Mouse (Mus musculus): ENCODE measurements around the gene Ptpn14.
"Not testable (repeated sequence)": the region's sequence is repeated elsewhere in the genome, so short reads cannot be mapped to it uniquely, and the experiment has no call there.

Ptpn14 gene

DNA sequence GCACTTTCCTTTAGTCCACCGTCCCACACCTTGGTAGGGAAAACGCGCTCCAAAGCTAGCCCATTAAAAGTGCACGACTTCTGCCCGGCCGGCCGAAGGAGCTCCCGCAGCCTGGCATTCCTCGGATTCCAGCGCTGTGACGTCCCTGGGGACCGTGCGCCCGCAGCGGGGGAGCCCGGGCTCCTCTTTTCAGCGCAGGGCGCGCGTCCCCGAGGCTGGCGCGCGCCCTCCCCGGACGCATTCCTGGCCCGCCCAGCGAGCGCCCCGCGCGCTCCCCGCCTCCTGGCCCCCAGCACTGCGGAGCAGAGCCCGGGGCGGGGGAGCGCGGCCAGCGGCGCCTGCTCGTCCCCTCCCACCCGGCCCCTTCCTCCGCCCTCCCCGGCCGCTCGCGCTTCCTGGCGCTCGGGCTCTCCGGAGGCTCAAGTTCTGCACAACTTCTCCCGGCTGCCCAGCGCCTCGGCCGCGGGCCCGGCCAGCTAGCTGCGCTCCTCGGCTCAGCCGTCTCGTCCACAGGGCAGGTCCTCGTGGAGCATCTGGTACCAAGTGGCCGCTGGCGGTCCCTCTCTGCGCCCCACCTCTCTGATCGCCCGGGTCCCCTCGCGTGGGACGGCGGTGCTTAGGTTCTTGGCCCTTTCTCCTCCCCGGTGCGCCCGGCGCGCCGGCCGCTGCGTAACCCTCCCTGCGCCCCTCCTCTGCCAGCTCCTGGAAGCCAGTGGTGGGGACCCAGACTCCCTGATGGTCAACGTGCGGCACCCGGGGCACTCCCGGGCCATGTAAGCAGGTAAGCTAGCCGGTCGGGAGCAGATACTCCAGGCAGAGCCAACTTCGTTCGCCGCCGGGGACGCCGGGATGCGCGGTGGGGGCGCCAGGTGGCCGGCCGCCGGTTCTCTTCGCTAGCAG lies at the start of gene Ptpn14:
Gene Ptpn14 (plus strand): TSS at position 385 of the 900 bp plus-strand sequence.
- DNase-seq (ENCODE audit: low spot score): peak; percentile 77

DNA sequence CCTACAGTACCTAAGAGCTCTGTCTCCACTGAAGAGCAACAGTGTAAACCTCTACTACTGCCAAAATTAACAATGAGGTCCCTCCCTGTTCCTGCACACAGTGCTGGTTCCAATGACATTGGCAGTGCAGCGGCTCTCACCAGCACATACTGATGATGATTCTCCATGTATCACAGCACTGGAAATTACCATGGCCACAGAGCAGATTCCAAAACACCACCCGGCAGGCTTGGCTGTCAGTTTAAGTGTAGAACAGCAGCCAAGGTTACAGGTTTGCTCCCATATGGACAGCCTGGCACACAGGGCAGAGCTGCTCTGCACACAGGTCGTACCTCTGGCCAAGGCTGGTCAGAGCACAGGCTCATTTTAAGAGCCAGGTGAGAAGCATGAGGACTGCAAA lies 48.5 kb upstream of the Ptpn14 start:
- no peak for DNase-seq (ENCODE audit: low spot score)

DNA sequence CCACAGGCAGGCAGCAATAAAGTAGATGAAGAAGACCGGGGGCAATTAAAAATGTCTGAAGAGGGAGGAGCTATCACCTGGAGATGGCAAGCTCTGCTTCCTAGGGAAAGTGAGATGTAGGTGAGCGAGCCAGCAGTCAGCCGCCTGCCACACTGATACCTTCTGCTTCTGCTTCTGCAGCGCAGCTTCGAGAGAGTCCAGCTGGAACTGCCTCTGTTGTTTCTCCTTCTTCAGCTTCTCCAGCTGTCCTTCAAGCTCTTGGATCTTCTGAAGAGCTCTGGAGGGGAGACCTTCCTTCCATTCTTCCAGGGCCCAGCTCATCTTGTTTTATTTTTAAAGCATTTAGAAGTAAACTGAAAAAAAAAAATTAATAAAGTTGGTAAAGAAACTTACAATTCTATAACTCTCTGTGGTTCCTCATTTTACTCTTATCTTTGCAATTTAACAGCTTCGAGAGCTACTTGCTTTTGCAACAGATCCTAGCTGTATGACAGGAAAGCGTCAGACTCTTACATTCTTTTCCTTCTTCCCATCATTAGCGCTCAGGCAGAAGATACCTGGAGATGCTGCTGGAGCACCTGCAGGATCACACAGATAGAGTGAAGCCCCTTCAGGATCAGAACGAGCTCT lies 43.2 kb upstream of the Ptpn14 start:
- DNase-seq (ENCODE audit: low spot score): no peak

DNA sequence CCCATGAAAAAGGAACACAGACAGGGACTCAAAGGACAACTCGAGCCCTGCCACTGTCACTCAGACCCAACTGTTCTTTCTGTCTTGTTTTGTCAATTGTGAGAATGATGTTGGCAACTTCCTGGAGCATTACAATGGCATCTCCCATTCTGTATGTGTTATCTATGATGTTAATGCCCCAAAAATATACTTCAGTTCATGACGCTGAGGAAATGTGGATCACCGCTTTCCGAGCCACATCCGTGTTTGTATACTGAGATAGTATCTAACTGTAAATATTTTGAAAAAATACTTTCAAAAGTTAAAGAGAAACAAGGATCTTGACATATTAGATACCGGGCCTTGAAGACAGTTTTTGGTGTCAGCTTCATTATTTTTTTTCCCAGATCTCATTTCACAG lies 42.0 kb upstream of the Ptpn14 start:
- no peak for DNase-seq (ENCODE audit: low spot score)

DNA sequence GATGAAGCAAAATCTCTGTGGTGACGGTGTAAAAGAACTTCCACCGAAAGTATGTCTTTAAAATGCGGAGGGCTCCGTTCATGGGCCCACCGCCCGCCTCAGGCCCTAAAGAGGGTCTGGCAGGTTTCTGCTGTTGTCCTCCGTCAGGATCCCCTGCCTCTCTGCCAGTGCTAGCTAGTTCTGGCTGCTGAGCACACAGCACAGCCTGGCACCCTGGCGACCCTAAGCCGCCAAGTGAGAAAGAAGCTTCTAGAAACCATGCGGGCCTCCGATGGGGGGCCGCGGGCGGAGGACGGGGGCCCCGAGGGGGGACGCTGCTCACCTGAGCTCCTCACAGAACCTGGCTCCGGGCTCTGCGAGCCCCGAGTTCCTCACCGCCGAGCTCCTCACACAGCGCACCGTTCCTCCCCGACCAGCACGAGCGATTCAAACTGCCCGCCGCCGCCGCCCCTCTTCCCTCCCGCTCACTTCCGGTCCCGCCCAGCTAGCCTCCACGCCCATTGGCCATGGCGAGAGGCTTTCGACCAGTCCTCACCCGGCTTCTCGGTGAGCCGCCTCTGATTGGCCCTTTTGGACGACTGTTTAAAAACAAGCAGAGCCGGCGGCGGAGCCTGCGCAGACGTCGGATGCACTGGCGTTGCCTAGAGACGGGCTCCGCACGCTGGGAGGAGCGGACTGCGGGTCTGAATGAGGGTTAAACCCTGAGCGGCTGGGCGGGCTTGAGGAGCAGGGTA lies 40.2 kb upstream of the Ptpn14 start, which contains the start of gene Cenpf:
Gene Cenpf (minus strand): TSS at position 433 of the 734 bp plus-strand sequence.
- peak; percentile 94 for DNase-seq (ENCODE audit: low spot score)

DNA sequence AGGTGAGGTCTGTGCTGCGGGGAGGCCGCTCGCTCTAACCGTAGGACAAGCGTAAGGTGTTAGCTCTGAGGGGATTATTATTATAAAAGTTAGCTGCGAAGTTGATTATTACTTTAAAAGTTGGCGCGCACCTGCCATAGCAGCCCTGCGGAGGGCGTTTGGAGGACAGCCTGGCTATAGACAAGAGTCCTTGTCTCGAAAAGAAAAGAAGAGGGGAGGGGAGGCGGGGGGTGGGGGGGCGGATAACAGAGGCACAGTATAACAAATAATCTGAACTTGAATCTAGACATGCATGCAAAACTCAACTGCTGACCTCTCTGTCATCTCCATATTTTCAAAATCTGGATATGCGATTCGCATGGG lies 39.7 kb upstream of the Ptpn14 start:
- DNase-seq (ENCODE audit: low spot score): no peak

DNA sequence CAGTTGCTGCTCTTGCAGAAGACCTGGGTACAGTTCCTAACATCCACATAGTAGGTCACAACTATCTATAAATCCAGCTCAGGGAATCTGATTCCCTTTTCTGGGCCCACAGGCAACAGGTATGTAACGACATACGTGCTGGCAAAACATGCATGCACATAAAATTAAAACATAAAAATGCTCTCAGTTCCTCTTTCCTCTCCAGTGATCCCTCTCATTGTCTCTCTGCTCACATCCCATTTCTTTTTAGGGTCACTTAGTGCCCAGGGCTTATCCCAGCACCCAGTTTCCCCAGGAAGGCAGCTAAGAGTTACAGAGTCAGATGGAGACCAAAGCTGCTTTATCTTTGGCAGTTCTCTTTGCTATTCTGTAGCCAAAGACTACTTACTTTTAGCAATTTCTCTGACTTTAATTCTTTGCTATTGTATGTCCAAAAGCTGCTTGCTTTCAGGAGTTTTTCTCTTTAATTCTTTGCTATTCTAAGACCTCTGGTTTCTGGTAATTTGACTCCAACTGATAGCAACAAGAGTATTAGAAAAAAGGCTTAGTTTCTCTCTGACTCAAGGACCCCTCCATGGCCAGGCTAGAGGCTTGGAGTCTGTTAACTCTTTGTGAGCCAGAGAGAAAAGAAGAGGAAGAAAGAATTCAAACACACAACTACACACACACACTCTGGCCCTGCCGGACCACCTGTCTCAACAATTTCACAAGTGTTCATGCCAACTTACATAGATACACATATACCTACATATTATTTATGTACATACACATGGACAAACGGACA lies 38.8 kb upstream of the Ptpn14 start:
- DNase-seq (ENCODE audit: low spot score): no peak

DNA sequence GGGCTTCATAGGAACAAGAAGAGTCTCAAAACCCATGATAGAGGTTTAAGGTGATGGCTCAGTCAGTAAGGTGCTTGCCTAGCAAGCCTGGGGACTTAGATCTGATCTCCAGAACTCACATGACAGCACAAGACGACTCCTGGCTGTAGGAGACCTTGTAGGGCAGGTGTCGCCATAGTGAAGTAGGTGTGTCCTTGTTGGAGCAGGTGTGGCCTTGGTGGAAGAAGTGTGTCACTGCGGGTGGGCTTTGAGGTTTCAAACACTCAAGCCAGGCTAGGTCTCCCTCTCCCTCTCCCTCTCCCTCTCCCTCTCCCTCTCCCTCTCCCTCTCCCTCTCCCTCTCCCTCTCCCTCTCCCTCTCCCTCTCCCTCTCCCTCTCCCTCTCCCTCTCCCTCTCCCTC lies 35.6 kb upstream of the Ptpn14 start:
- DNase-seq (ENCODE audit: low spot score): not testable (repeated sequence)

DNA sequence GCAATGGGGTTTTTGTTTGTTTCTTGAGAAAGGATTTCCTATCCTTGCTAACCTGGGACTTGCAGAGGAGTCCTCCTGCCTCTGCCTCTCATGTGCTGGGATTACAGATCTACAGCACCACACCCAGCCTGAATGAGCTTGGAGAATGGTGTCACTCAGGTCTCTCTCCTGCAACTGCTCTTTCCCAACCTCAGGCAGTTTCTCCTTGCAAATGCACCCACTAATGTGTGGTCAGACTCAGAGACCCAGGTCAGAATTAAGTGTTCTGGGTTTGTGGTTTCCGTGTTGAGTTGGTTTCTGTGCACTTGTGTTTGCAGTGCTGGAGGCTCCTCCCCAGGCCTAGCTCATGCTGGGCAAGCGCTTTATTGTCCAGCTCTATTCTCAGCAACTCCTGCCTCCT lies 33.7 kb upstream of the Ptpn14 start:
- no peak for DNase-seq (ENCODE audit: low spot score)

DNA sequence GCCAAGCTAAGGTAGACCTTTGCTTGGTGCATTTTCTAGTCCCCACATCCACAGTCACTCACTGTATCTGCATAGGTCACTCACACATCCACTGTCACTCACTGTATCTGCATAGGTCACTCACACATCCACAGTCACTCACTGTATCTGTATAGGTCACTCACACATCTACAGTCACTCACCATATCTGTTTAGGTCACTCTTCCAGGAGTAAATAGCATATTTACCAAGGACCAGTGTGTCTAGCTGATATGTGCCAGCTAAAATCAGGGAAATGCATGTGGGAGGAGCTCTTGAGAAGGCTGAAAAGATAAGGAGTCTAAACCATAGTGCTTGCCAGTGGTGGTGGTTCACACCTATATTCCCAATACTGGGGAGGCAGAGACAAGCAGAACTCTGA lies 32.7 kb upstream of the Ptpn14 start:
- no peak for DNase-seq (ENCODE audit: low spot score)

DNA sequence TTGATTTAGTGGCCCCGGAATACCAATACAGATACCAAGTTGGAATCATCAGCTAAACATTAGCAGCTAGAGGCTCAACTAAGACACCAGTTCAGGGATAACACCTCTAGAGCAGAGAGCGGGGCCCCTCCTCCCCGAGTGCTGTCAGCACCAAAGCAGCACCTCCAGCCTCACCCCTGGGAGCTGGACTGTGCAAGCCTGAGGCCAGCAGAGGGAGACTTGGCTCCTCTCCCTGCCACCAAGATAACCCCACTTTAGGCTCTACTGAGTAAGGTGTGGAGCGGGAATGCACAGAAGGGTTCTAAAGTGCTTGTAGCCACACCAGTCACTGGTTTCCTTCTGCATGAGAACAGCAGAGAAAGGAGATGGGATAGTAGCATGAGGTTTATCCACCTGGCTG lies 29.7 kb upstream of the Ptpn14 start:
- no peak for DNase-seq (ENCODE audit: low spot score)

DNA sequence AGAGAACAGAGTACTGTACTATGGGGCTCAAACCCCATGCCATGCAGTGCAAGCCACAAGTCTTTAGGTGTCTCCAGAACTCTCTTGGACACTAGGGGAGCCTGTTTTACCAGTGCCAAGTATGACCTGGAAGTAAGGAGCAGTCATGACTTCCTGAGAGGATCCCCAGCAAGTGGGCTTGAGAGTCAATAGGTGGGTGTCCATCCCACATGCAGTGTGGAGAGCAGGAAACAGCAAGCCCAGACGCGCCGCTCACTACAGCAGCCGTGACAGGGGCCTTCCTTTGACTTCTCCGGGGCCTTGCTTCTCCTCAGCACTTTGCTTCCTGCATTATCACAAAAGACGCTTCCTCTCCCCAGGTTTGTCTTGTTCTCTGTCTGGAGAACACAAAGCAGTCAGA lies 27.9 kb upstream of the Ptpn14 start:
- DNase-seq (ENCODE audit: low spot score): no peak

DNA sequence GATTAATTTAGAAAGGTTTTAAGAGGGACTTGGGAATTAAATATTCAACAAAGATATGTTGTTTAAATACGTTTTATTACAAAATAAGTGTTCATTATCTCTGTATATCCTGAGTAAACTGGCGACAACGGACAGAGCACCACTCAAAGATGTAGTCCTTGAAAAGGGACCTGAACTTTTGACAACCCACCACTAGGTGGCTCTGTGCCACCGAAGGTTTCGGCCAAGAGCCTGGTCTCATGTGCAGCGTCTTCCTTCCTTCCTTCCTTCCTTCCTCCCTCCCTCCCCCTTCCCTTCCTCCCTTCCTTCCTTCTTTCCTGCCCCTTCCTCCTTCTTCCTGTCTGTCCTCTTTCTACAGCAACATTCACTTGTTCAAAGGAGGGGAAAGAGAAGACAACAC lies 27.1 kb upstream of the Ptpn14 start:
- DNase-seq (ENCODE audit: low spot score): peak; percentile 72

DNA sequence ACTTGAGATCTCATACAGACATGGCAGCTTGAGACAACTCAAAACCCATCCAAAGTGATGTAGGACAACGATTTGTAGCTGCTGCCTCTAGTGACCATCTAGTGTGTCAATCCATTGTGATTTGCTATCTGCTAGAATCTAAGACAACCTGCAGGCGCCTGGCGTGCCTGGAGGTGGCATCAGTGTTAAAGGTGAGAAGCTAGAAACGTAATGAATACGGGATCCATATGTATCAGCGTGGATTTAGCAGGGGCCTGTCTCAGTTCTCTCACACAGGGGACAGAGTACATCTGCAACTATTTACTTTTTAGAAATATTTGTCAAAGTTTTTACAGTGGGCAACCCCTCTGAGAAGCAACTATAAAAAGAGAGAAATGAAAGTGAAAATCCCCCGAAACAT lies 24.9 kb upstream of the Ptpn14 start:
- no peak for DNase-seq (ENCODE audit: low spot score)

DNA sequence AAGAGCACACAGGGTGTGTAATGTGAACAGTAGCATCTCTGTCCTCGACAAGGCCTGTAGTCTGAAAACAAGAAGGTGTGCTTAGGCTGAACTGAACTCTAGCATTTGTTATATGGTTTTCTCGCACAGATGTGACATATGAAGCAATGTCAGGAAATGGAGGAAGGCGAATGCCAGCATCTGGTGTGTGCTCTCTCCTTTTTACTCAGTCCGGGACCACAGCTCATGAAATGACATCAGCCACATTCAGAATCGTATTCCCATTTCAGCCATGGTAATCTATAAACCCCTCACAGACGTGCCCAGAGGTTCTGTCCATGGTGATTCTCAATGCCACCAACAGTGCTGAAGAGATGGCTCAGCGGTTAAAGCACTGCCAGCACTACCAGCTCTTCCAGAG lies 24.5 kb upstream of the Ptpn14 start:
- DNase-seq (ENCODE audit: low spot score): no peak

DNA sequence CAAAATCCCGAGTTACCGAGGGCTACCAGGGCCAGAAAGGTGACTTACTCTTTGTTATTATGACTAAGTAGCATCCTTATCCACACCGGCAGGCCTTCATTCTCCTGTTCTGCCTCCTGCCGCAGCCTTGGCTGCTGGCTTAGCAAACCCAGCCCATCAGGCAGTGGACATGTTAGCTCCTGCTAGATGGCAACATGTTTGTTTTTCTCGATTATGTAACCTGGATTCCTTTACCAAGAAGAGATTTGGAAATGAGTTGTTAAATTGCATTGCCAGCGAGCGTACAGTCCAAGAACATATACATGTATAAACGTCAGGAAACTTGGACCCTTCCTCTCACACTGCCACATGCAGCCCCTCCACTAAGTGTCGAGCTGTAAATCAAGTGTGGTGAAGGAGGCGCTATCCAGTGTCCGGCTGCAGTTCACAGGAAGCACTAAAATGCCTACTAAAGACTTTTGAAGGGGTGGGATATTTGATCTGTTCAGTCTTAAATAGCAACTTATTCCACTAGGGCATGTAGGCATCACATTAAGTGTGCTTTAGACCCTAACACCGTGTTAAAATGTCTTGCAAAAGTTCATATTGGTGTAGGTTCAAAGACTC lies 21.9 kb upstream of the Ptpn14 start:
- DNase-seq (ENCODE audit: low spot score): no peak

DNA sequence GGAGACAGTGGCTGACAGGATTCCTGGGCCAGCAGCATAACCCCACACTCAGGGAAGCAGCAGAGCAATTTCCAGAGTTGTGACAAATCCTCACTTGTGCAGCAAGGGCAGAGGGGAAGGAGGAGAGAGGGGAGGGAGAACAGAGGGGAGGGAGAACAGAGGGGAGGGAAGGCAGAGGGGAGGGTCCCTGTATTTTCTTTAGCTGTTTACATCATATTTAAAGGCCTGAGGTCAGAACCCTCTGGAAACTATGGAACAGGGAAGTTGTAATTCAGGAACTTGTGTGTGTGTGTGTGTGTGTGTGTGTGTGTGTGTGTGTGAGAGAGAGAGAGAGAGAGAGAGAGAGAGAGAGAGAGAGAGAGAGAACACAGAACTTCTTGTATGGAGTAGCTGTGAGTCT lies 21.1 kb upstream of the Ptpn14 start:
- no peak for DNase-seq (ENCODE audit: low spot score)

DNA sequence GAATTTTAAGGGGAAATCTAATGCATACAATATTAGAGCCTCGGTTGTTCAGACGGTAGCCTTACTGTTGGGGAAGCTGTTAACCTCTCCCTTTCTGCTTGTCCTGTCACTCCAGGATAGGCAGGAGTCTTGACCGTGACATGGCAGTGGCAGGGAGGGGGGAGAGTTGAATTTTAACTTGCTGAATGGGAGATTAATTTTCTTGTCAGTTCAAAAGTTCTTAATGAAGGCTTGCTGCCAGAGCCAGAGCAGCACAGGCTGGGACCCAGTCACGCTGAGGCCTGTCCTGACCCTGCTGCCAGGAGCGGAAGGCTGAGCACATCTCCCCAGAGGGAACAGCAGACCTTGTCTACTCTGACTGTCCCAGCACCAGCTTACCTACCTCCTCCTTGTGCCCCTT lies 20.6 kb upstream of the Ptpn14 start:
- DNase-seq (ENCODE audit: low spot score): no peak

DNA sequence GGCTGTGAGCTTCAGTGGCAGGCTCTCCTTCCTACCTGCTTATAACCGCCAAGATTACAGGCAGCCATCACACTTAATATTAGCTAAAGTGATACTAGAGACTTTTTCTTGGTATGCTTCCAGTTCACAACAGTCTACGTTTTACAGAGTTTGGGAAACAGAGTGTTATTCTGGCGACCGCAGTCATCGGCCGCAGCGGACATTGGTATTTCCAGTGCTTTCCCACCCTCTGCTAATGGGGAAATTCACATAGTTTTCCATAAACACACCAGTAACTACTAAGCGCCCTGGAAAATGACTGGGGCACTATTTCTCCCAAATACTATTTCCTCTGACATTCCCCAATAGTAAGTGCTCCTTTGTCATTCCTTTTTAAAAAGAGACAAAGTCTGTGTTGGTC lies 19.1 kb upstream of the Ptpn14 start:
- no peak for DNase-seq (ENCODE audit: low spot score)

DNA sequence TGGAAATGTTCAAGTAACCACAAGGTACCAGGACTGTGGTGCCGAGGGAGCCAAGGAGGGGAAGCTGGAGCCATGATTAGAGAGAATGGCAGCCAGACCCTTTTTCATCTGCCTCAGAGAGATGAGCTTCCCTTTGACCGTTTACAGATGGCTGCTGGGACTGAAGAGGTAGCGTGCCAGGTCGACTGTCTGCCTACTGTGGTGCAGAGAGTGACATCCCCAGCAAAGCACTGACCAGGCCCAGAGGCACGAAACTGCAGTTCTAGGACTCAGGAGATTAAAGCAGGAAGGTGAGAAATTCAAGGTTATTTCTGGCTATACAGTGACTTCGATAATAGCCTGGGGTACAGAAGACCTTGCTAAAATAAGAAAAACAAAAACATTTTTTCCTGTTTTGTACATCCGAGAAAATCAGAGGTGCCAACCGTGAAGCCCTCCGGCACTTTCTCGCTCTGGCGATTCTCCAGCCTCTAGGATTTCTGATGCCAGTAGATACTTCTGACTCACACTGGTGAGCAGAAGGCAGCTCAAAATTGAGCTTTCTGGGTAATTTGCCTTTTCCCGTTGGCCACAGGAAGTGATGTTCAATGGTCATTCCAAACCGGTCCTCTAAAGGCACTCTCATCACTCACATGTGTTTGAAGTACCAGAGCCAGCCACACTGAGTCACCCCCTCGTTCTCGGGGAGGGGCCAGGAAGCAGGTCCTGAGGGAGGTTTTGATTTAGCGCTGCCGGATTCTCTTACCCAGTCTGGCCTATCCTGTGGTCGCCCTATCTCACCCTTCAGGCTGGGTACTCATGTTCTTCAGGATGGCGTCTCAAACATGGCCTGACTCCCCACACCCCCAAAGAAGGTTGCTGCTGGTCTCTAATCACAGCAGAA lies 11.9 kb upstream of the Ptpn14 start:
- DNase-seq (ENCODE audit: low spot score): no peak

DNA sequence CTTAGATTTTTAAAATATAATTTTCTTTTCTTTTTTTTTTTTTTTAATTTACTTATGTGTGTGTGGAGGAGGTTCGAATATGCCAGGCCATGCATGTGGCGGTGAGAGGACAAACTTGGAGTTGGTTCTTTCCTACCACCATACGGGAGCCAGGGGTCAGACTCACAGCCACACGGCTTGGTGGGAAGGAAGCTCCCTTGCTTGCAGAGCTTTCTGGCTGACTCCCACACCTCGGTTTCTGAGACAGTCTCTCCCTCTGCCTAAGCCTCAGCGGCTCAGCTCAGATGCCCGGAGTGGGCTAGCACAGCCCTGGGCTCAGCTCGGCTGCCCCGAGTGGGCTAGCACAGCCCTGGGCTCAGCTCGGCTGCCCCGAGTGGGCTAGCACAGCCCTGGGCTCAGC lies 10.5 kb upstream of the Ptpn14 start:
- no peak for DNase-seq (ENCODE audit: low spot score)
